Mouse (Mus musculus) thymus, adult 2 months (tissue): ENCODE measurements around the gene Tex29.

ENCODE experiments used
- CTCF ChIP-seq: fragments of 200-500 bp; IDR thresholded peaks from 2 replicates; pipeline ENCODE4 v1.5.1; 2012; ENCODE audit warnings: mild to moderate bottlenecking, control low read depth, low read length, moderate library complexity, borderline replicate concordance; ENCODE audit not compliant: control insufficient read depth, poor library complexity, insufficient read depth; ENCODE audit errors: extremely low read depth
- POLR2A ChIP-seq: fragments of 200-500 bp; IDR thresholded peaks from 2 replicates; pipeline ENCODE4 v1.6.1; 2012; ENCODE audit warnings: mild to moderate bottlenecking, low read length, control low read depth, moderate library complexity; ENCODE audit not compliant: control insufficient read depth, poor library complexity, insufficient read depth; ENCODE audit errors: extremely low read depth

GRCm38 (mm10) chr8:11884646-11885045 is 44.4 kb downstream of the Tex29 start:
- TF ChIP-seq CTCF (no peak), POLR2A (no peak)
